Comparison of ENCODE assay signal across 21 mouse cellular contexts in the genomic region with DNA sequence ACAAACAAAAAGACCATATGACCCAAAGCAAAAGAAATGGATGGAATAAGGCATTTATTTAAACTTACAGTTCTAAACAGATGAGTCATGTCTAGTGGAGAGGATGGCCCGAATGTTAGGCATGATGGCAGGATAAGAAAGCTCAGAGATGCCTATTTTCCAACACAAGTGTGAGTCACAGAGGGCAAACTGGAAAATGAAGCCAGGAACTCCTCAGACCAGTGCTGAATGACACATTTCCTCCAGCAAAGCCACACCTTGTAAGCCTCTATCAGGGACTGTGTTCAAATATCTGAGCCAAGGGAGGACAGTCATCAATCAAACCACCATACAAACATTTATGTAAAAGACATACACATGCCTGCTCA. TPM values are rescaled to one million over a fixed set of nuclear protein-coding genes. Genes with fewer than 3 reads are reported as not detected.
DNase-seq lines count a peak whose midpoint lies in the region; ATAC-seq and TF ChIP-seq lines count a peak whose summit lies in the region.
"Had no signal": no experiment of that assay in that cellular context is flagged by ENCODE, and none has a peak within 500 bp of the region (broad histone marks: within the 10 kb centered on the region; RNA-seq: fewer than 3 reads in every experiment).

No protein-coding gene starts in this region.

- DNase-seq in lung, postnatal 10 days: peak; percentile 13
- no peak for DNase-seq in lung, postnatal 4 days
- DNase-seq in Muller cell, postnatal 12 days (ENCODE audit: inconsistent ontology term): peak; percentile 70
- DNase-seq in fibroblast of lung, adult 2 months (ENCODE audit: low read depth): peak; percentile 57
- DNase-seq in embryo, embryonic 10.5 days (ENCODE audit: low spot score): no peak
- no peak for DNase-seq in cerebellum, adult 2 months
- DNase-seq in liver, embryonic 11.5 days (ENCODE audit: low spot score): no peak
- DNase-seq: adrenal gland, postnatal 25 days; cerebellum, adult 8-10 months; gastrocnemius, adult 2 months; heart, postnatal 10 days; kidney, postnatal 36 days; thymus, postnatal 14 days had no signal

- WGBS in cerebellum, adult 2 months: 69% methylated on average over 1 of the region's 1 CpGs
- WGBS in liver, embryonic 11.5 days: 18% methylated on average over 1 of the region's 1 CpGs

- H3K9ac ChIP-seq in liver, embryonic 11.5 days (ENCODE audit: low read depth, low read length): no peak overlapping the region
- H3K9ac ChIP-seq: embryonic facial prominence, embryonic 13.5 days; hindbrain, embryonic 12.5 days; liver, embryonic 12.5 days; neural tube, embryonic 12.5 days had no signal

- no peak overlapping the region for H3K27ac ChIP-seq in cerebellum, adult 2 months (ENCODE audit: insufficient read depth, low read length)
- no peak overlapping the region for H3K27ac ChIP-seq in liver, embryonic 11.5 days (ENCODE audit: low read depth, low read length)
- H3K27ac ChIP-seq: embryonic facial prominence, embryonic 13.5 days; gastrocnemius, adult 2 months; hindbrain, embryonic 12.5 days; liver, embryonic 12.5 days; macrophage; neural tube, embryonic 12.5 days had no signal

- no peak for ATAC-seq in liver, embryonic 11.5 days (replicated peaks; ENCODE audit: low FRiP score)
- ATAC-seq: forebrain, embryonic 16.5 days; liver, embryonic 12.5 days had no signal

- H3K4me2 ChIP-seq in liver, embryonic 11.5 days: no peak overlapping the region
- H3K4me2 ChIP-seq: embryonic facial prominence, embryonic 13.5 days; heart, embryonic 11.5 days; hindbrain, embryonic 12.5 days; liver, embryonic 12.5 days; midbrain, embryonic 11.5 days; neural tube, embryonic 12.5 days had no signal

- no peaks in the 10 kb centered on the region for H3K27me3 ChIP-seq in cerebellum, adult 2 months (ENCODE audit: control insufficient read depth, insufficient read depth, low read length)
- H3K27me3 ChIP-seq in liver, embryonic 11.5 days (replicated peaks; ENCODE audit: control insufficient read depth, insufficient read depth, low read length): no peaks in the 10 kb centered on the region
- H3K27me3 ChIP-seq: embryonic facial prominence, embryonic 13.5 days; hindbrain, embryonic 12.5 days; liver, embryonic 12.5 days; neural tube, embryonic 12.5 days had no signal

- H3K9me3 ChIP-seq in liver, embryonic 11.5 days (ENCODE audit: control insufficient read depth, low read length): no peaks in the 10 kb centered on the region
- H3K9me3 ChIP-seq: embryonic facial prominence, embryonic 13.5 days; hindbrain, embryonic 12.5 days; liver, embryonic 12.5 days; neural tube, embryonic 12.5 days had no signal

- TF ChIP-seq CTCF in cerebellum, adult 2 months (IDR thresholded peaks at IDR 0.05; ENCODE audit: borderline replicate concordance, insufficient read depth, low read depth, low read length): no peak

- TF ChIP-seq POLR2A in cerebellum, adult 2 months (IDR thresholded peaks at IDR 0.05; ENCODE audit: borderline replicate concordance, insufficient read depth, low read length): no peak

- H3K36me3 ChIP-seq in liver, embryonic 11.5 days (ENCODE audit: control insufficient read depth, insufficient read depth, low read length): no peaks in the 10 kb centered on the region
- H3K36me3 ChIP-seq: embryonic facial prominence, embryonic 13.5 days; hindbrain, embryonic 12.5 days; liver, embryonic 12.5 days; neural tube, embryonic 12.5 days had no signal

- no peaks in the 10 kb centered on the region for H3K4me1 ChIP-seq in cerebellum, adult 2 months (ENCODE audit: control insufficient read depth, insufficient read depth, low read length)
- H3K4me1 ChIP-seq in liver, embryonic 11.5 days (replicated peaks; ENCODE audit: control insufficient read depth, insufficient read depth, low read length): no peaks in the 10 kb centered on the region
- H3K4me1 ChIP-seq: hindbrain, embryonic 12.5 days; neural tube, embryonic 12.5 days had no signal

- H3K4me3 ChIP-seq in cerebellum, adult 2 months (replicated peaks; ENCODE audit: insufficient read depth, low read depth, low read length): no peak overlapping the region
- no peak overlapping the region for H3K4me3 ChIP-seq in liver, embryonic 11.5 days (ENCODE audit: low read depth, low read length)
- H3K4me3 ChIP-seq: embryonic facial prominence, embryonic 13.5 days; gastrocnemius, adult 2 months; hindbrain, embryonic 12.5 days; liver, embryonic 12.5 days; neural tube, embryonic 12.5 days had no signal

RNA-seq across cellular contexts. Expression of a gene that starts 35.7 kb away (rescaled TPM):
- polyA plus RNA-seq in cerebellum, adult 2 months (2012; rRNA removed): 11.3 and 12.8 TPM in 2 replicates
- 35.0 and 37.3 TPM in 2 replicates for polyA plus RNA-seq in liver, embryonic 11.5 days (2014; fragmentation: Nextera tagmentation; extraction: Ambion mirVana)

Comparison
In these comparisons a context has a peak if more than half of its experiments do, and no peak if none do; other contexts are left out.
1. DNase-seq: peak in lung, postnatal 10 days (single experiment), Muller cell, postnatal 12 days (single experiment) and fibroblast of lung, adult 2 months (single experiment); none in lung, postnatal 4 days (0 of 2), embryo, embryonic 10.5 days (single experiment), cerebellum, adult 2 months (0 of 2) and liver, embryonic 11.5 days (single experiment).